Mouse (Mus musculus): ENCODE measurements around the gene Foxn3. TPM values are rescaled to one million over a fixed set of nuclear protein-coding genes. Genes with fewer than 3 reads are reported as not detected.

The Foxn3 gene
- polyA plus RNA-seq, 1 experiment from 2014 or later, result 88.9 TPM

DNA sequence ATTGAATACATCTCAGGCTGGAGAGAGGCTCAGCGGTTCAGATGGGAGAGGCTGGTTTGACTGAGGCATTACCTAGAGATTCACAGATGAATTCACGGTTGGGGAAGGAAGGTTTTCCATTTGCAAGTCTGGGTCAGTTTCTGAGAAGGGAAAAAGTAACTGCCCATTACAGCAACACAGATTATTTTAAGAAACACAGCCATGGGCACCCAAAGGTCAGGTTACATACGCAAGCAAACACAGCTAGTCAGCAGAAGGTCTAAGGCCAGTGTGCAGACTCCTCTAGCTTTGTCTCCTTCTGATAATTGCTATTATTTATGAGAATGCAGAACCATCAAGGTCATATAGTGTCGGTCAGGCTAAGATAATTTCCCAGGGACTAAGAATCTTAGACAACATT, 284.0 kb downstream of the Foxn3 start:
- H3K4me3 ChIP-seq, result no peak overlapping the region
- WGBS, result 90% methylated on average over 4 of the region's 4 CpGs

DNA sequence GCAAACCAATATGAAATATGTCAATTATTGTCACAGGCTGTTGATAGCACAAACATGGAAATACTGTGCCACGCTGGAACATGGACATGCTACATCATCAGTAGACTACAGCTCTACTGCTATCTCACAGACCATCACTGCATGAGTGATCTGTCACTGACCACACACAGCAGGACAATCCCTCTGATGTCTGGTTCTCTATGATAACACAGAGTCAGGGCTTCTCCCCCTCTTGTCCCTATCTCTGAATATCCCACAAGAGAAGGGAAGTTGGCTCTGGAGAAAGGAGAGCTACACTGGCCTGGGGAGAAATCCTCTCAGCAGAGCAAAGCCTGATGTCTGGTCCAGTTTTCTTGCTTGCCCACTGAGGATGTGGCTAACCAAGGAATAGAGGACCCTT, 288.8 kb downstream of the Foxn3 start:
- Histone ChIP-seq H3K4me3 (no peak overlapping the region), H3K9me3 (no peaks in the 10 kb centered on the region), H3K4me2 (replicated peaks) (no peak overlapping the region), H3K36me3 (no peaks in the 10 kb centered on the region), H3K27ac (no peak overlapping the region), H3K27me3 (replicated peaks) (no peaks in the 10 kb centered on the region), H3K9ac (no peak overlapping the region), H3K4me1 (peaks cover 6% of the 10 kb centered on the region)
- 88% methylated on average over 1 of the region's 1 CpGs for WGBS
- no peak for ATAC-seq (ENCODE audit: low FRiP score, low read depth)

More for the DNA sequence above, 284.0 kb downstream of the Foxn3 start:
- Histone ChIP-seq H3K27me3 (replicated peaks) (no peaks in the 10 kb centered on the region), H3K4me1 (peaks cover 10% of the 10 kb centered on the region), H3K36me3 (no peaks in the 10 kb centered on the region), H3K4me2 (replicated peaks) (no peak overlapping the region), H3K9ac (no peak overlapping the region), H3K27ac (no peak overlapping the region), H3K9me3 (no peaks in the 10 kb centered on the region)
- ATAC-seq (ENCODE audit: low FRiP score, low read depth), result no peak

DNA sequence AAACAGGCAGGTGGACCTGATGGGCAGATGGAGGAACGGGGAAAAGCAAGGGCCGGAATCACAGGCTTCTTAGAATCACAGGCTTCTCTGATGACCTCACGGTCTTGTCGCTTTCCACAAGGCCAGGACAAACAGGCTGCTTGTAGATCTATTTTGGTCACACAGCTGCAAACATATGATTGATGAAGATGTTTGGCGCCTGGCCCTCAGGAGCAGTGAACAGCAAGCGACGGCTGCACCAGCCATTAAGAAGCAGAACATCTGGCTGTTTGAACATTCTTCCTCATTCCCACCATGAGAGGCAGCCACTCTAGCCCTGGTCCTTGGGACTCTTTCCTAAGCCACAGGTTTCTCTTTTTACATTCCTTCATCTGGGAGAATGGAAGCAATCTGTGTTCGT, 294.0 kb downstream of the Foxn3 start:
- Histone ChIP-seq H3K4me1 (peaks cover 10% of the 10 kb centered on the region), H3K27ac (no peak overlapping the region), H3K4me3 (no peak overlapping the region), H3K4me2 (replicated peaks) (no peak overlapping the region), H3K9ac (no peak overlapping the region), H3K36me3 (no peaks in the 10 kb centered on the region), H3K9me3 (no peaks in the 10 kb centered on the region), H3K27me3 (replicated peaks) (no peaks in the 10 kb centered on the region)
- no peak for ATAC-seq (ENCODE audit: low FRiP score, low read depth)
- 72% methylated on average over 8 of the region's 8 CpGs for WGBS

- Histone ChIP-seq H3K27ac (no peak overlapping the region), H3K27me3 (replicated peaks) (no peaks in the 10 kb centered on the region), H3K36me3 (no peaks in the 10 kb centered on the region), H3K9ac (no peak overlapping the region), H3K4me2 (replicated peaks) (no peak overlapping the region), H3K4me1 (peaks cover 10% of the 10 kb centered on the region), H3K9me3 (no peaks in the 10 kb centered on the region), H3K4me3 (no peak overlapping the region)
- no peak for ATAC-seq (ENCODE audit: low FRiP score, low read depth)
- 63% methylated on average over 11 of the region's 11 CpGs for WGBS
These were observed 294.4 kb downstream of the Foxn3 start for GRCm38 (mm10) chr12:99268954-99269353.

GRCm38 (mm10) chr12:99267732-99268131, 295.6 kb downstream of the Foxn3 start:
- no peak for ATAC-seq (ENCODE audit: low FRiP score, low read depth)
- no peak overlapping the region for H3K27ac ChIP-seq
- H3K36me3 ChIP-seq, result no peaks in the 10 kb centered on the region
- no peak overlapping the region for H3K9ac ChIP-seq
- 71% methylated on average over 11 of the region's 11 CpGs for WGBS
- H3K4me1 ChIP-seq, result peaks cover 10% of the 10 kb centered on the region
- H3K27me3 ChIP-seq (replicated peaks), result no peaks in the 10 kb centered on the region
- H3K9me3 ChIP-seq, result no peaks in the 10 kb centered on the region
- H3K4me2 ChIP-seq (replicated peaks), result no peak overlapping the region
- H3K4me3 ChIP-seq, result no peak overlapping the region

GRCm38 (mm10) chr12:99266434-99266833, 296.9 kb downstream of the Foxn3 start:
- H3K4me3 ChIP-seq, result no peak overlapping the region
- no peaks in the 10 kb centered on the region for H3K27me3 ChIP-seq (replicated peaks)
- H3K27ac ChIP-seq, result no peak overlapping the region
- H3K9me3 ChIP-seq, result no peaks in the 10 kb centered on the region
- H3K9ac ChIP-seq, result no peak overlapping the region
- peaks cover 10% of the 10 kb centered on the region for H3K4me1 ChIP-seq
- ATAC-seq (ENCODE audit: low FRiP score, low read depth), result no peak
- 94% methylated on average over 7 of the region's 7 CpGs for WGBS
- H3K36me3 ChIP-seq, result no peaks in the 10 kb centered on the region
- no peak overlapping the region for H3K4me2 ChIP-seq (replicated peaks)

- no peak overlapping the region for H3K4me3 ChIP-seq
- peaks cover 10% of the 10 kb centered on the region for H3K4me1 ChIP-seq
- no peaks in the 10 kb centered on the region for H3K9me3 ChIP-seq
- no peak for ATAC-seq (ENCODE audit: low FRiP score, low read depth)
- no peaks in the 10 kb centered on the region for H3K36me3 ChIP-seq
- no peaks in the 10 kb centered on the region for H3K27me3 ChIP-seq (replicated peaks)
- no peak overlapping the region for H3K9ac ChIP-seq
- WGBS, result 85% methylated on average over 6 of the region's 6 CpGs
- H3K27ac ChIP-seq, result no peak overlapping the region
- H3K4me2 ChIP-seq (replicated peaks), result no peak overlapping the region
These were observed 297.6 kb downstream of the Foxn3 start for GRCm38 (mm10) chr12:99265777-99266176.

- peaks cover 8% of the 10 kb centered on the region for H3K4me1 ChIP-seq
- no peak for ATAC-seq (ENCODE audit: low FRiP score, low read depth)
- H3K9ac ChIP-seq, result no peak overlapping the region
- no peak overlapping the region for H3K4me3 ChIP-seq
- 68% methylated on average over 7 of the region's 7 CpGs for WGBS
- no peaks in the 10 kb centered on the region for H3K36me3 ChIP-seq
- no peak overlapping the region for H3K4me2 ChIP-seq (replicated peaks)
- H3K27ac ChIP-seq, result no peak overlapping the region
- H3K9me3 ChIP-seq, result no peaks in the 10 kb centered on the region
- H3K27me3 ChIP-seq (replicated peaks), result no peaks in the 10 kb centered on the region
These were observed 299.0 kb downstream of the Foxn3 start for GRCm38 (mm10) chr12:99264386-99264785.

DNA sequence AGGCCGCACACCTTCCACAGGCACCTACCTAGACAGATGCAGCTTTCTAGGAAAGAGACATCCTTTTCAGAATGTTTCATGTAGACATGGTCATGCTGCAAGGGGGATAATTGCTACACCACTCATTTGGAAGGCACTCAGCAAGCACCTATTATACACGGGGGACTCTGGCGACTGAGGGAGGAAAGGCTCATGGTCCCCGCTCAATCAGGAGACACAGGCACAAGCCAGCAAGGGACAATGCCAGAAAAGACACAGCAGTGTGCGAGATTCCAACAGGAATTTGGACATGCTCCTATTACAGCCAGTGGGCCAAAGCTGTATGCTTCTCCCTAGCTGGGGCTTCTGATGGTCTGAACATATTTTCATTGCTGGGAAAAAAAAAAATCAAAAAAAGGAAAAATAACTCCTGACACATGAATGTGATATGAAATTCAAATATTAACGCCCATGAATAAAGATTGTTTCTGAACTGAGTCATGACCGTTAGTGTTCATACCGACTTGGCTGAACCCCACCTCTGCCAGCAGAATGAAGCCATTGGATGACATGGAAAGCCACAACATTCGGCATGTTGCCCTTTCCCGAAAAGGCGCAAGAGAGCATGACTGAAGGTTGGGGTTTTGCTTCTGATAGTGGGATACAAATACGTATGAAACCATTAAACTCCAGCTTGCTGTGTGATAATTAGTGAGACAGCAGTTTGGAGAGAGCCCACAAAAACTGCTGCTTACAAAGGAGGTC, 299.6 kb downstream of the Foxn3 start:
- Histone ChIP-seq H3K4me2 (replicated peaks) (no peak overlapping the region), H3K27me3 (replicated peaks) (no peaks in the 10 kb centered on the region), H3K9ac (no peak overlapping the region), H3K4me1 (peaks cover 11% of the 10 kb centered on the region), H3K9me3 (no peaks in the 10 kb centered on the region), H3K36me3 (no peaks in the 10 kb centered on the region), H3K27ac (no peak overlapping the region), H3K4me3 (no peak overlapping the region)
- no peak for ATAC-seq (ENCODE audit: low FRiP score, low read depth)
- 88% methylated on average over 12 of the region's 12 CpGs for WGBS

DNA sequence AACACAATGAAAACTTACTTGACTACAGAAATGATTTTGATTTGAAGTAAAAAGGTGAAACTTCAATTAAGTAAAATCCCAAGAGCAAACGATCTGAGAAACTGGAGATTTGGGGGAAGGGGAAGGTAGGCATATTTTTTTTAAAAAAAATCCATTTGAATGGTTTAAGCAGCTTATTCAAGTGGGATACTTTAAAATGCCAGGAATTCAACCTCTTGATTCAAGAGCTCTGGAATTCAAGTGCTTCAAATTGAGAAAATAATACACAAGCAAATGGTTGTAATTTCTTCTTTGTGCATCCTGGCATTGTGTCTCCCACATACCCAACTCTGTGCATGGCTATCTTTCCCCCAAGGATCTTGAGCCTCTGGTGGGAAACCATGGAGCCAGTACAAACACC, 300.5 kb downstream of the Foxn3 start:
- no peak overlapping the region for H3K9ac ChIP-seq
- no peaks in the 10 kb centered on the region for H3K27me3 ChIP-seq (replicated peaks)
- H3K27ac ChIP-seq, result no peak overlapping the region
- no peaks in the 10 kb centered on the region for H3K36me3 ChIP-seq
- H3K4me3 ChIP-seq, result no peak overlapping the region
- peaks cover 19% of the 10 kb centered on the region for H3K4me1 ChIP-seq
- no peak for ATAC-seq (ENCODE audit: low FRiP score, low read depth)
- 91% methylated on average over 1 of the region's 1 CpGs for WGBS
- H3K9me3 ChIP-seq, result no peaks in the 10 kb centered on the region
- H3K4me2 ChIP-seq (replicated peaks), result no peak overlapping the region

DNA sequence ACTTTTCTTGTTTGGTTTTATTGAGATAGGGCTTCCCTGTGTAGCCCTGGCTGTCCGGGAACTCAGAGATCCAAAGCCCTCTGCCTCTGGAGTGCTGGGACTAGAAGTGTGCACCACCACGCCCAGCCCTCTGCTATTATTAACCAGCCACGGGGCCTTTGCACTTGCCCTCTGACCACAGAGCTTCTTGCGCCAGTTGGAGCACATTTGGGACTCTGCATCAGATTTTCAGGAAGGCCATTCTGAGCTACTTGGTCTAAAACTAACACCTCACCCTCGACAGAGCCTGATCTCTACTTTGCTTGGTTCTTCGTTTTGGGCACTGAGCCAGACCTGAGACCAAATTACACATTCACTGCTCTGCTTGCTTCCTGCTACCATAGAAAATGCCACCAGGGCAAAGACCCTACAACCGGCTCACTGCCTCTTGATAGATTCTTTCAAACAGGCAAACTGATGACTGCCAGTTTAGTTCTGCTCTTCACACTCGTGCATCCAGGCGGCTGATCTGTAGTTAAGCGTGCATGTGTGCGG, 301.2 kb downstream of the Foxn3 start:
- no peak for ATAC-seq (ENCODE audit: low FRiP score, low read depth)
- no peak overlapping the region for H3K4me2 ChIP-seq (replicated peaks)
- H3K9me3 ChIP-seq, result no peaks in the 10 kb centered on the region
- no peak overlapping the region for H3K27ac ChIP-seq
- WGBS, result 93% methylated on average over 11 of the region's 11 CpGs
- H3K4me1 ChIP-seq, result peaks cover 23% of the 10 kb centered on the region
- H3K36me3 ChIP-seq, result no peaks in the 10 kb centered on the region
- H3K4me3 ChIP-seq, result no peak overlapping the region
- H3K27me3 ChIP-seq (replicated peaks), result no peaks in the 10 kb centered on the region
- no peak overlapping the region for H3K9ac ChIP-seq

- no peaks in the 10 kb centered on the region for H3K36me3 ChIP-seq
- no peak overlapping the region for H3K27ac ChIP-seq
- no peak overlapping the region for H3K4me2 ChIP-seq (replicated peaks)
- ATAC-seq (ENCODE audit: low FRiP score, low read depth), result no peak
- H3K4me1 ChIP-seq, result peaks cover 23% of the 10 kb centered on the region
- H3K4me3 ChIP-seq, result no peak overlapping the region
- no peaks in the 10 kb centered on the region for H3K27me3 ChIP-seq (replicated peaks)
- no peaks in the 10 kb centered on the region for H3K9me3 ChIP-seq
- 77% methylated on average over 10 of the region's 10 CpGs for WGBS
- no peak overlapping the region for H3K9ac ChIP-seq
These were observed 303.2 kb downstream of the Foxn3 start for GRCm38 (mm10) chr12:99260171-99260570.

DNA sequence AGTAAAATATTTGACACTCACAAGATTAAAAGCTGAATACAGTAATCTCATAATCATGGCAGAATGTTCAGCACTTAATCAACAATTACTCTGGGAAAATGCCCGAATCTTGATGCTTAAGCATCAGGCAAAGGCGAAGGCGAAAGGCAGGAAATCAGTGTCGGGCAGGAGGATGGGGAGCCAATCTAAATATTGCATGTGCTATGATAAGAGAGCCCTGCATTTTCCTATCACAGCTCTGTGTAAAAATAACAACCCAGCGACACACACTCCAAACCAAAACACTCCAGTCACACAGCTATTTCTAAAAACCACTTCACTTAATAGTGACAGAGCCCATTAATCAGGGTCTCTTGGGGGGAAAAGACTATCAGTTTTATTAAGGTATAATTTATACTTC, 305.8 kb downstream of the Foxn3 start:
- WGBS, result 77% methylated on average over 5 of the region's 5 CpGs
- no peak for ATAC-seq (ENCODE audit: low FRiP score, low read depth)
- no peak overlapping the region for H3K4me2 ChIP-seq (replicated peaks)
- H3K4me3 ChIP-seq, result no peak overlapping the region
- no peak overlapping the region for H3K27ac ChIP-seq
- peaks cover 23% of the 10 kb centered on the region for H3K4me1 ChIP-seq
- no peaks in the 10 kb centered on the region for H3K9me3 ChIP-seq
- H3K9ac ChIP-seq, result no peak overlapping the region
- no peaks in the 10 kb centered on the region for H3K27me3 ChIP-seq (replicated peaks)
- H3K36me3 ChIP-seq, result no peaks in the 10 kb centered on the region
